Mouse (Mus musculus) gastrocnemius, postnatal 14 days (tissue): ENCODE measurements at regions not wholly inside any gene's neighbourhood (a gene's known extent, or its start where the extent isn't known, plus 50 kb on each side); places are given as distances from the start of the nearest gene placed in this dataset.

Experiments used
- microRNA-seq, 2 experiments: library from miRNA; unstranded; fragments of <30 nt; microRNA quantifications; one replicate each; pipeline ENCODE4 v1.2.0; 2021

Small RNAs in the stretch of these regions (microRNA-seq; reads per million reads assigned to microRNA genes)
- gene Mir129-2 (0 reads per million in 2 experiments), gene Mir129b (0 reads per million in 2 experiments)
